Mouse (Mus musculus): ENCODE measurements around the gene Ppp2r1b.

- no peak for TF ChIP-seq GATA1 (IDR thresholded peaks at IDR 0.05; ENCODE audit: low read length)
- no peak for TF ChIP-seq TAL1 (IDR thresholded peaks at IDR 0.05; ENCODE audit: low read length)
Measured at GRCm38 (mm10) chr9:50833786-50834185, 11.3 kb upstream of the Ppp2r1b start.
